Mouse (Mus musculus): ENCODE results near the gene Neu4.
A peak's percentile ranks its signal among the peaks of the same experiment; 100 is the strongest.
"Not testable (repeated sequence)": the region's sequence is repeated elsewhere in the genome, so short reads cannot be mapped to it uniquely, and the experiment has no call there.

The Neu4 gene

DNA sequence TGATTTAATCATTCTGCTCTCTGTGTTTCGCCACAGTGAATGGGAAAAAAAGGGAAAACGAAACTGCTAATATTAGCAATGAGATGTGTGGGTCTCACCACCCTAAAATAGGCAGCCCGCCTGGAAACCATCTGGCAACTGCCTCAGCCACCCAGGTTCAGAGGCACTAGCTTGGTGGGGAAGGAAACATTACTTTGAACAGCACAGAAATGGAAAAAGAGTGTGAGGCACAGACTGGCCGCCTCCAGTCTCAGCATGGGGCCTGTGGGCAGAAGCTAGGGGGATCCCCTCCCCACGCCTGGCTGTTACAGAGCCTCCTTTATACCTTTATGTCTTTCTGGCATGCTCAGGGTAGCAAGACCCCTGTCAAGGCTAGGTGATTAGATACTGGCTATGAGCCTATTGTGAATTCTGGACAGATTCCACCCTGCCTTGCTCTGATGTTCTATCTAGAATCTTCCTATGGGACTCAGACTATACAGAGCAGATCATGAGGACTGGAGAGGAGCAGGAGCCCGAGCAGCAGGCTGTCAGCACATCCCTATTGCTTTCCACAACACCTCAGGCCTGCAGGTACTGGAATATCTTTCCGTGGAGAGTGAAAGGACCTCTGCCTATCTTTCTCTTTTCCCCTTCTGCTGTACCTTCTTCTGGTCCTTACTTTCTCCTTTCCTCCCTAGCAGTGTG lies 33.4 kb downstream of the Neu4 start:
- peak; percentile 50 for DNase-seq (ENCODE audit: low read depth)

DNA sequence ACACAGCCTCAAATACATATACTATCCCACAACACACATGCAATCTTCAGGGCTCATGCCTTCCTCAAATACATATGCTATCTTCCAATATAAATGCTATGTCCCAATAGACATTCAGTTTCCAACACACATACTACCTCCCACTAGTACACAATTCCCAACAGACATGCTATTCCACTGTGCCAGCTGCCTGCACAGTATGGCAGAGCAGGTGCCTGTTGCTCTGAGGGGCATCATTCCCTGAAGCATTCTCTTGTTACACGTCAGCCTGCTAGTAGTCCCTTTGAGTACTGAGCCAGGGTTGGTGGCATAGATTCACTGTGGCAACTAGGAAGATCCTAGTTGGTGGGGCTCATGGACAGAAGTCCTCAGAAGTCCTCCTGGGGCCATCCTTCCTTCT lies 34.2 kb downstream of the Neu4 start:
- no peak for DNase-seq (ENCODE audit: low read depth)

DNA sequence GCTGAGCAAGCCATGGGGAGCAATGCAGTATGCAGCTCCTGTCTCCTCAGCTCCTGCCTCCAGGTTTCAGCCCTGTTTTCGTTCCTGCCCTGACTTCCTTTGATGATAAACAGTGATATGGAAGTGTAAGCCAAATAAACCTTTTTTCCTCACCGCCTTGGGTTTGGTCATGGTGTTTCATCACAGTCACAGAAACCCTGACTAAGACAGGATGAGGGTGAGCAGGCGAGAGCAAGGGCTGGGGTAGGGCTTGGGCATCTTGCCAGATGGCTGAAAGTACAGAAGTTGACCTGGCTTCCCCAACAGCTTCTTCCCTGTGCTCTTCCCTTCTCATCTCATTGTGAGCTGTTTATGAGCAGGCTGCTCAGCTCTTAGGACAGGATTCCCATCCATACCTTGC lies 35.7 kb downstream of the Neu4 start:
- no peak for DNase-seq (ENCODE audit: low read depth)

DNA sequence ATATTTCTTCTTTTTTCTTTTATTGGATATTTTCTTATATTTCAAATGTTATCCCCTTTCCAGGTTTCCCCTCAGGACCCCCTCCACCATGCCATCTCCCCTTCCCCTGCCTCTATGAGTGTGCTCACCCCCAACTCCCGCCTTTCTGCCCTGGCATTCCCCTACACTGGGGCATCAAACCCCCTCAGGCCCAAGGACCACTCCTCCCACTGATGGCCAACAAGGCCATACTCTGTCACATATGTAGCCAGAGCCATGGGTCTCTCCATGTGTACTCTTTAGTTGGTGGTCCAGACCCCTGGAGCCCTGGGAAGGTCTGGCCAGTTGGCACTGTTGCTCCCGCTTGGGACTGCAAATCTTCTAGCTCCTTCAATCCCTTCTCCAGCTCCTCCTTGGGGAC lies 37.1 kb downstream of the Neu4 start:
- no peak for DNase-seq (ENCODE audit: low read depth)

DNA sequence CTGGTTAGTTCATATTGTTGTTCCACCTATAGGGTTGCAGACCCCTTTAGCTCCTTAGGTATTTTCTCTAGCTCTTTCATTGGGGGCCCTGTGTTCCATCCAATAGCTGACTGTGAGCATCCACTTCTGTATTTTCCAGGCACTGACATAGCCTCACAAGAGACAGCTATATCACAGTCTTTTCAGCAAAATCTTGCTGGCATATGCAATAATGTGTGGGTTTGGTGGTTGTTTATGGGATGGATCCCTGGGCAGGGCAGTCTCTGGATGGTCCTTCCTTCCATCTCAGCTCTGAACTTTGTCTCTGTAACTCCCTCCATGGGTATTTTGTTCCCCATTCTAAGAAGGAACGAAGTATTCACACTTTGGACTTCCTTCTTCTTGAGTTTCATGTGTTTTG lies 38.0 kb downstream of the Neu4 start:
- DNase-seq (ENCODE audit: low read depth): not testable (repeated sequence)

DNA sequence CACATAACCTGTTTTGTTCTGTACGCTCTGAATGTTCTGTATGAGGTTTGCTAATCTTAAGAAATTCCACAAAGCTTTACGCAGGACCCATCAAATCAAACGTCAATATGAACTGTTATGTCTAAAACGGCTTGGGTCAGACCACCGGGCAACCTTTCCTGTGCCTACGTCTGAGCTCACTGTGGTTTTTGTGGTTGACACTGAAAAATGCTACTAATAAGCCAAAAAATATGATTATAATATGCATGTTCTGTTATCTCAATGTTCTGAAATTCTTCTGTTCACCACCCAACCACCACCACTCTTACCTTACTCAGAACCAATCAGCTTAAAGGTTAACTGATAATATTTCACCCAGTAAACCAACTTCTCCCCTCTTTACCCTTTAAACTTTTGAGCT lies 54.5 kb downstream of the Neu4 start:
- no peak for DNase-seq (ENCODE audit: low read depth)

DNA sequence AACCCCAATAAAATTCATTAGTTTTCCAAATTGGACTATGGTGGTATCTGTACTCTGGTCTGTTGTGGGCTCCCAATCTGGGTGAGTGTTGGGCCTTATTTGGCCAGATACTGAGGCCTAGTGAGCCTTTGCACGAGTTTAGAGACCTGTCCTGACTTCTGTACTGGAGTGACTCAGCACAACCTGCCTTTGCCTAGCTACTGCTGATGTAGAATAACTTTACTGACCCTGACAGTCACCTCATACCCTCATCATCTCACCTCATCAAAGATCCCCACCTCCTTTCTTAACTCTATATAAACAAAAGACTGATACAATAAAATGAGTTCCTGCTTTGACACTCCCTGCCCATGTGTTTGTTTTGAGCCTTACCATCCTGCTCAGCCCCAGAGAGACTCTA lies 56.5 kb downstream of the Neu4 start:
- no peak for DNase-seq (ENCODE audit: low read depth)

Data from naive thymus-derived CD4-positive, alpha-beta T cell, adult 2 months (primary cell).